Mouse (Mus musculus) heart, postnatal 14 days (tissue): Measurements from ENCODE around the gene Tbp. TPM values are rescaled to one million over a fixed set of nuclear protein-coding genes. Genes with fewer than 3 reads are reported as not detected.
A peak's percentile ranks its signal among the peaks of the same experiment; 100 is the strongest.
"Not testable (repeated sequence)": the region's sequence is repeated elsewhere in the genome, so short reads cannot be mapped to it uniquely, and the experiment has no call there.

ENCODE experiments used
- DNase-seq, 2 experiments: peaks; one replicate each; pipeline ENCODE4 v3.0.0; 2021 to 2022
- intact Hi-C: fragments of 180-260 bp; cut with DNase I; formaldehyde crosslinking; loops from one replicate; pipeline ENCODE4 v1.15.1; 2025
- total RNA-seq, 2 experiments: library from RNA; stranded (reverse); gene quantifications; 2 replicates each; pipeline ENCODE4 v1.2.3; 2021

The Tbp gene
- total RNA-seq, 2 experiments from 2014 or later: 12.3 to 14.5 TPM

DNA sequence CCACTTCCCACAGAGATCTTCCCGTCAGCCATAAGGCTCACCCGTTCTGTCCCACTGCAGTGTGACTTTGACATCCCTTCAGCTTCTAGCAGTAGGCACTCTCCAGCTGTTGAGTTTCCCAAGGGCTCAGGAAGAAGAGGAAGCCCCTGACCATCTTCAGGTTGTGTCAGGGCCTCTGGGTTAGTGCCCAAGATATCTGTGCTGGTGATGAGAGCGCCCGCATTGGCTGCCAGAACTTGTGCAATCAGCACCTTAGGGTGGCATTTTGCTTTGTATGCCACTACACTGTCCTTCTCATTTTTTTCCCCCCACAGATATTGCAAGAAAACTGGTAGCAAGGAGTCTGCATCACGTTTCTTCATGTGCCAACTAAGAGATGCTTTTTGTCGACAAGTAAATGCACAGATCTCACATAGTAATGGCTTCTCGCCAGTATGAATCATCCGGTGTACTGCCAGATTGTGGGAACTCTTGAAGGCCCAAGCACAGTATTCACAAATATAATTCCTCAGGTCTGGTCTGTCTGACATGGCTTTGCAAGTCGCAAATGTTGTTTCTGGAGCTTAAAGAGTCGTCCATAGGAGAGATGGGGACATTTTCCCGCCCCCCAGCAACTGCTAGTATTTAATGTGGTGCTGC lies 35.6 kb downstream of the Tbp start:
- intact Hi-C loops: no loop called here
- DNase-seq: no peak

DNA sequence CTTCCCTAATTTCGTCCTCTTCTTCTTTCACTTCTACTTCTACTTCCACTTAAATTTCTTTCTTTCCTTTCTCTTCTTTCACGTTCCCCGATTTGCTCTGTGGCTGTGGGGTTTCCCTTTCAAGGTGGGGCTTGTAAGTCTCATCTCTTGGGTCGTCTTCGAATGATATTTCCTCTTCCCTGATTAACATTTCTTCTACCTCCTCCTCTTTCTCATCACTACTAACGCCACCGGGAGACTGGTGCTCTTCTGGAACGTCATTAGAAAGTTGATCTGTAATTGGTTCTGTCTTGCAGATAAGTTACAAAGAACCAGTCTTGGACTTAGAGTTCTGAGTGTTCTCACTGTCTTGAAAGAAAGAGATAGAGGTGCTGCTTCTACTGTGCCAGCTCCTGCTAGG lies 36.3 kb downstream of the Tbp start:
- intact Hi-C loops: no loop called here
- no peak for DNase-seq

DNA sequence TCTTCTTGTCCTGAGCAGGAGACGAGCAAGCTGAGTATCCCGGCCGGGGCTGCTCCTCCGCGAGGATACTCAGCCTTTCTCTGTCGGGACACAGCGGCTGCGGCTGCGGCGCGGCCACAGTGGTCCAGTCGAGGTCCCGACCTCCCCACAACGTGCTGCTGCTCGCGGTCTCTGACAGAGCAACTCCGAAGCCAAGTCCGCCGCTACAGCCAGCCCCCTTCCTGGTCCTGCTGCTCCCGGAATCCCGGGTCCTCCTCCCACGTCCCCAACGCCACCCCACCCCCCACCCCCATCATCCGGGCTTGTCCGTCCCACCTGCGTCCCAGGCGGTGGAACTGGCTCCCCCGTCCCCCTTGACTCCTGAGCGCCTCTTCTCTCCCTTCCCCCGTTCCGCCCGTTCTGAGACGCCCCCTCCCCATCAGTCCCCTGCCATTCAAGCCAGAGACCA lies 36.8 kb downstream of the Tbp start:
- intact Hi-C loops: no loop called here
- DNase-seq: peak; percentile 12 to 13

DNA sequence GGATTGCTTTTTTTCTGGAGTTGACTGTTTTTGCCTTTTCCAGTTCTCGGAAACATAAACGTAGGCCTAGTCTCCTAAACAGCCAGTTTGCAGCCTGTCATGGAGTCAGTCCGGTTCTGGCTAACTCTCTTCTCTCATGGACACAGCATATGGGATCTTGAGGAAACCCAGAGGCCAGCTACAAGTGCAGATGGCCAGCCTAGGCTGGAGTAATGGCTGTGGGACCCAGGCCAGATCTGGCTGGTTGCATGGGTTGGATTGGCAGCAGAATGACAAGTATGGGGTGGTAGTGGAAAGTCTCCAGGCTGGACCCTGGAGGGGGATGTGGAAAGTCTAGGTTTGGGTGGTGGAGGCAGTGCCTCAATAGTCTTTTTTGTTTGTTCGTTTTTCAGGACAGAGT lies 40.6 kb downstream of the Tbp start:
- no peak for DNase-seq
- intact Hi-C loops: no loop called here

GRCm38 (mm10) chr17:15543868-15544267 lies 44.2 kb downstream of the Tbp start:
- DNase-seq, intact Hi-C loops: not testable (repeated sequence)

- DNase-seq: no peak
- intact Hi-C loops: no loop called here
Measured at GRCm38 (mm10) chr17:15546440-15546839, 46.8 kb downstream of the Tbp start.

GRCm38 (mm10) chr17:15549713-15550112 lies 50.0 kb downstream of the Tbp start:
- intact Hi-C loops: no loop called here
- DNase-seq: no peak

- intact Hi-C loops: no loop called here
- no peak for DNase-seq
Measured at GRCm38 (mm10) chr17:15559946-15560345, 60.3 kb downstream of the Tbp start.

DNA sequence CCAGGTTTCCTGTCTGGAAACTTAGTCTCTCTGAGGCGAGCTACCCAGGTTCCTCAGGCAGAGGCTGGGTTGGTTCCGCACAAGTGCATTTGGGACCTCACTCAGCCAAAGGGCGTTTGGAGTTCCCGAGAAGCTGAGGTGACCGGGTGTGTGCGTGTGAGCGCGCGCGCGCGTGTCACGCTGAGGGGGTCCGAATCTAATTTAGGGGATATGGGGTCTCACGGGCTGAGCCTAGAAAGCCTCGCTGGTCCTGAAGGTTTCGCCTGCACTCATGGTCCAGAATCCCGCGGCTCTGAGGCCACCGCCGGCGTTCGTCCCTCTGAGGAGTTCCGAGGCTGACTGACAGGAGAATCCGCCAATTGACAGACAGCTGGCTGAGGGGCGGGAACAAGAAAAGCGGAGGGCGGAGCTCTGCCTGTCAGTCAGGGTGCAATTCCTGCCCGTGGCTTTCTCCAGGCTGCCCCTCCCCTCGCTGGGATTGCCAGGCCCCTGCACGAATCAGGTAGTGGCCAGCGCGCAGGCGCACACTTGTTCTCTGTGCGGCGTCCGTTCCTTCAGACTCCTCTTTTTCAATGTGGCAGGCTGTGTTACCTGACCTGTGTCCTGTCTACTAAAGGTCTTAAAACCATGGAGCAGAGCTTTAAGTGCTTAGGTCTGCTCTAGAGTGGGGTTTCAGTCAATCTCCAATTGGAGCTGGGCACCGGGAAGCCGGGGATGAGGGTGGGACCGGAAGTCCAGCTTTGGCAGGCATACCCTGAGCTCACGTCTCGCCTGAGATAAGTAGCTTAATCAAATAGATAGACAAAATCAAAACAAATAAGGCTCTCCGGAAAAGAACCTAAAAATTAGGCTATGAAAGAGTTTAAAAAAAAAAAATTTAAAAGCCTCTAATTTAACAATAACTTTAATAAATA lies 64.6 kb downstream of the Tbp start, which contains the start of gene Prdm9:
Gene Prdm9 (minus strand): TSS at position 341 of the 914 bp plus-strand sequence.
- intact Hi-C loops: no loop called here
- peak; percentile 99 to 100 for DNase-seq

DNA sequence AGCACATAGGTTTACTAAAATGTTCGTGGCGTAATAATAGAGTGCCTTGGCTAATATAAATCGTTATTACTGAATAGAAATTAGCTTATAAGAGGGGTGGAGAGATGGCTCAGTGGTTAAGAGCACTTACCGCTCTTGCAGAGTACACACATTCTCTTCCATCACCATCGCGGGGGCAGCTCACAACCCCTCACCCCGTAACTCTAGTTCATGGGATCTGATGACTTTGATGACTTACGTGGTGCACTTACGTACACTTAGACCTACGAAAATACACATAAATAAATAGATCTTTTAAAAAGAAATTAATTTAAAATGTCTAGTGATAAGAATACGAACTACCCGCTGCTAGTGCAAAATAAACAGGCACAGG lies 65.2 kb downstream of the Tbp start:
- no peak for DNase-seq
- intact Hi-C loops: no loop called here

- intact Hi-C loops: no loop called here
- no peak for DNase-seq
Measured at GRCm38 (mm10) chr17:15566908-15567307, 67.2 kb downstream of the Tbp start.

GRCm38 (mm10) chr17:15575056-15575455 lies 75.4 kb downstream of the Tbp start:
- no peak for DNase-seq
- intact Hi-C loops: no loop called here

GRCm38 (mm10) chr17:15577291-15577694 lies 77.6 kb downstream of the Tbp start:
- peak; percentile 55 to 57 for DNase-seq
- intact Hi-C loops: no loop called here

Other genes starting within 250 kb of the Tbp start
- 1 to 10 TPM; 7.9 to 9.0 TPM for gene Dll1, start 123.0 kb upstream of the Tbp start, total RNA-seq
- 10 to 100 TPM; 10.9 to 11.2 TPM for gene Fam120b, start 103.7 kb upstream of the Tbp start, total RNA-seq
- 100 to 1,000 TPM; 120 to 125 TPM for gene Psmb1, start 137 bp upstream of the Tbp start, total RNA-seq
- 10 to 100 TPM; 12.1 to 14.6 TPM for gene Pdcd2, start 27.4 kb downstream of the Tbp start, total RNA-seq
- gene Prdm9, start 64.5 kb downstream of the Tbp start, total RNA-seq: 1 to 10 TPM; 2.8 to 3.0 TPM
- 10 to 100 TPM; 21.6 to 28.0 TPM for gene Chd1, start 205.1 kb downstream of the Tbp start, total RNA-seq